Mouse (Mus musculus) midbrain, embryonic 13.5 days (tissue): ENCODE results near the gene Hfe. TPM values are rescaled to one million over a fixed set of nuclear protein-coding genes. Genes with fewer than 3 reads are reported as not detected.

Experiments used
- microRNA-seq: library from miRNA; unstranded; fragments of <30 nt; microRNA quantifications from one replicate; pipeline ENCODE4, GENCODE M21; 2016
- polyA plus RNA-seq: library from polyadenylated mRNA; unstranded; fragments of >200 nt; fragmentation: Nextera tagmentation; extraction: Ambion mirVana; gene quantifications from 2 replicates; pipeline ENCODE4 v1.2.1, GENCODE M21; 2015

Hfe gene
- polyA plus RNA-seq, 1 experiment from 2014 or later, result 2.7 TPM

Small RNA genes within 50 kb of the gene (microRNA-seq; reads per million reads assigned to microRNA genes)
- gene Gm44314 (not detected), gene Gm44350 (not detected), gene Gm44484 (not detected)

Other genes starting within 250 kb of the Hfe start
- 0.04 and 0.13 TPM in 2 replicates for gene Btn1a1, start 245.0 kb downstream of the Hfe start, polyA plus RNA-seq
- gene Btn2a2, start 222.0 kb downstream of the Hfe start, polyA plus RNA-seq, result 0.13 TPM in 2 replicates
- 6.4 and 7.4 TPM in 2 replicates for gene Hist1h4h, start 179.8 kb downstream of the Hfe start, polyA plus RNA-seq
- 1.3 and 3.0 TPM in 2 replicates for gene Hist1h2af, start 176.9 kb downstream of the Hfe start, polyA plus RNA-seq
- gene Hist1h3g, start 175.4 kb downstream of the Hfe start, polyA plus RNA-seq, result 3.1 and 5.3 TPM in 2 replicates
- 0.31 and 0.35 TPM in 2 replicates for gene Hist1h2bh, start 167.5 kb downstream of the Hfe start, polyA plus RNA-seq
- 0.75 and 0.84 TPM in 2 replicates for gene Hist1h3f, start 166.8 kb downstream of the Hfe start, polyA plus RNA-seq
- not detected in 2 replicates for gene Hist1h4f, start 159.2 kb downstream of the Hfe start, polyA plus RNA-seq
- 0.23 and 0.24 TPM in 2 replicates for gene Hist1h1d, start 157.6 kb downstream of the Hfe start, polyA plus RNA-seq
- 3.1 and 4.7 TPM in 2 replicates for gene Hist1h3e, start 148.5 kb downstream of the Hfe start, polyA plus RNA-seq
- 51.6 and 53.6 TPM in 2 replicates for gene Hist1h2ae, start 139.6 kb downstream of the Hfe start, polyA plus RNA-seq
- 4.1 and 7.5 TPM in 2 replicates for gene Hist1h2bg, start 139.5 kb downstream of the Hfe start, polyA plus RNA-seq
- gene Hist1h2bf, start 136.7 kb downstream of the Hfe start, polyA plus RNA-seq, result 3.3 and 4.5 TPM in 2 replicates
- gene Hist1h2ad, start 136.5 kb downstream of the Hfe start, polyA plus RNA-seq, result 0.93 and 1.7 TPM in 2 replicates
- gene Hist1h3d, start 135.1 kb downstream of the Hfe start, polyA plus RNA-seq, result 2.1 and 3.1 TPM in 2 replicates
- 74.3 and 84.0 TPM in 2 replicates for gene Hist1h4d, start 129.3 kb downstream of the Hfe start, polyA plus RNA-seq
- 1.4 and 2.0 TPM in 2 replicates for gene Hist1h2be, start 89.7 kb downstream of the Hfe start, polyA plus RNA-seq
- gene Hist1h1e, start 88.3 kb downstream of the Hfe start, polyA plus RNA-seq, result 12.6 and 15.0 TPM in 2 replicates
- 0.69 and 1.1 TPM in 2 replicates for gene Hist1h2ac, start 26.9 kb downstream of the Hfe start, polyA plus RNA-seq
- 22.2 and 24.4 TPM in 2 replicates for gene Hist1h2bc, start 26.7 kb downstream of the Hfe start, polyA plus RNA-seq
- not detected in 2 replicates for gene Hist1h1t, start 15.0 kb downstream of the Hfe start, polyA plus RNA-seq
- gene Hist1h4c, start 12.4 kb downstream of the Hfe start, polyA plus RNA-seq, result 5.1 and 5.8 TPM in 2 replicates
- gene Hist1h1c, start 28.0 kb upstream of the Hfe start, polyA plus RNA-seq, result 9.8 and 11.1 TPM in 2 replicates
- gene Hist1h3c, start 34.7 kb upstream of the Hfe start, polyA plus RNA-seq, result 3.2 and 4.4 TPM in 2 replicates
- gene Hist1h2bb, start 35.9 kb upstream of the Hfe start, polyA plus RNA-seq, result 2.8 and 3.2 TPM in 2 replicates
- gene Hist1h2ab, start 40.3 kb upstream of the Hfe start, polyA plus RNA-seq, result 28.4 and 31.0 TPM in 2 replicates
- 6.3 and 8.7 TPM in 2 replicates for gene Hist1h3b, start 41.4 kb upstream of the Hfe start, polyA plus RNA-seq
- 4.6 and 5.2 TPM in 2 replicates for gene Hist1h4b, start 46.2 kb upstream of the Hfe start, polyA plus RNA-seq
- 0.44 and 0.57 TPM in 2 replicates for gene Hist1h4a, start 50.4 kb upstream of the Hfe start, polyA plus RNA-seq
- 1.4 and 3.3 TPM in 2 replicates for gene Hist1h3a, start 51.5 kb upstream of the Hfe start, polyA plus RNA-seq
- gene Hist1h1a, start 52.8 kb upstream of the Hfe start, polyA plus RNA-seq, result 1.6 and 2.2 TPM in 2 replicates
- gene Trim38, start 59.1 kb upstream of the Hfe start, polyA plus RNA-seq, result 0.15 TPM in 1 of 2 replicates, not detected in the other
- gene Slc17a2, start 96.1 kb upstream of the Hfe start, polyA plus RNA-seq, result not detected in 2 replicates
- gene Slc17a3, start 128.6 kb upstream of the Hfe start, polyA plus RNA-seq, result not detected in 2 replicates
- 0.08 TPM in 1 of 2 replicates, not detected in the other for gene Slc17a1, start 156.9 kb upstream of the Hfe start, polyA plus RNA-seq
- gene Slc17a4, start 204.2 kb upstream of the Hfe start, polyA plus RNA-seq, result not detected in 2 replicates
- gene Hist1h2ba, start 223.3 kb upstream of the Hfe start, polyA plus RNA-seq, result not detected in 2 replicates
- gene Hist1h2aa, start 223.6 kb upstream of the Hfe start, polyA plus RNA-seq, result not detected in 2 replicates